ENCODE assay signal across 8 mouse cellular contexts in genomic region chr6:83136881-83137575, GRCm38 (mm10). TPM values are rescaled to one million over a fixed set of nuclear protein-coding genes. Genes with fewer than 3 reads are reported as not detected.
A peak's percentile ranks its signal among the peaks of the same experiment; 100 is the strongest.
DNase-seq lines count a peak whose midpoint lies in the region; ATAC-seq and TF ChIP-seq lines count a peak whose summit lies in the region.

No protein-coding gene starts in this region.

- peak overlapping the region; percentile 98 for H3K27ac ChIP-seq in embryonic fibroblast, embryonic 13.5 days (ENCODE audit: insufficient read depth, low read length)
- peak overlapping the region; percentile 100 for H3K27ac ChIP-seq in limb, embryonic 11.5 days (replicated peaks; ENCODE audit: low read depth, low read length)
- peak overlapping the region; percentile 97 for H3K27ac ChIP-seq in midbrain, embryonic 12.5 days (replicated peaks)

- H3K27me3 ChIP-seq in limb, embryonic 11.5 days (ENCODE audit: control insufficient read depth, insufficient read depth, low read length) = no peaks in the 10 kb centered on the region
- H3K27me3 ChIP-seq in midbrain, embryonic 12.5 days = peaks cover 40% of the 10 kb centered on the region

- no peaks in the 10 kb centered on the region for H3K9me3 ChIP-seq in limb, embryonic 11.5 days (ENCODE audit: control insufficient read depth, low read length)
- H3K9me3 ChIP-seq in midbrain, embryonic 12.5 days = no peaks in the 10 kb centered on the region

- no peaks in the 10 kb centered on the region for H3K36me3 ChIP-seq in limb, embryonic 11.5 days (ENCODE audit: control insufficient read depth, insufficient read depth, low read length)
- H3K36me3 ChIP-seq in midbrain, embryonic 12.5 days = no peaks in the 10 kb centered on the region

- peak; percentile 71; the same call in 1 of the 2 replicates for TF ChIP-seq POLR2A in embryonic fibroblast, embryonic 13.5 days (IDR thresholded peaks at IDR 0.05; ENCODE audit: low read depth, low read length)

- intact Hi-C loops in heart, postnatal 25 days (cut with DNase I) = no loop called here

- DNase-seq in 3134 (ENCODE audit: extremely low read depth, insufficient read length, low spot score) = peak; percentile 85
- peak; percentile 74 for DNase-seq in MN1 (ENCODE audit: low spot score)
- DNase-seq in heart, postnatal 25 days (ENCODE audit: low spot score) = peak; percentile 75
- peak; percentile 88 for DNase-seq in limb, embryonic 11.5 days (ENCODE audit: low spot score)
- DNase-seq in thymus, postnatal 0 days (ENCODE audit: low spot score) = peak; percentile 81
- DNase-seq in frontal cortex, postnatal 36 days (ENCODE audit: low spot score in 2 of 2) = no peak

- peaks cover 6% of the 10 kb centered on the region; the same call in 1 of the 2 replicates for H3K4me1 ChIP-seq in embryonic fibroblast, embryonic 13.5 days (ENCODE audit: control insufficient read depth, insufficient read depth, low read length)
- peaks cover 32% of the 10 kb centered on the region for H3K4me1 ChIP-seq in limb, embryonic 11.5 days (ENCODE audit: control insufficient read depth, insufficient read depth, low read length)
- H3K4me1 ChIP-seq in midbrain, embryonic 12.5 days = peaks cover 46% of the 10 kb centered on the region

- ATAC-seq in limb, embryonic 11.5 days (ENCODE audit: insufficient number of reproducible peaks, low FRiP score, low TSS enrichment, low read depth) = peak; percentile 83
- ATAC-seq in midbrain, embryonic 12.5 days (ENCODE audit: low FRiP score, low read depth) = peak; percentile 81

- H3K4me3 ChIP-seq in embryonic fibroblast, embryonic 13.5 days (ENCODE audit: insufficient read depth, low read length) = peak overlapping the region; percentile 56
- peak overlapping the region; percentile 47 for H3K4me3 ChIP-seq in limb, embryonic 11.5 days (ENCODE audit: low read depth, low read length)
- H3K4me3 ChIP-seq in midbrain, embryonic 12.5 days = peak overlapping the region; percentile 55

- H3K9ac ChIP-seq in limb, embryonic 11.5 days (ENCODE audit: low read length) = peak overlapping the region; percentile 90
- peak overlapping the region; percentile 85 for H3K9ac ChIP-seq in midbrain, embryonic 12.5 days (replicated peaks)

- TF ChIP-seq CTCF in embryonic fibroblast, embryonic 13.5 days (IDR thresholded peaks at IDR 0.05; ENCODE audit: borderline replicate concordance, insufficient read depth, low read length) = no peak

- peak overlapping the region; percentile 69 for H3K4me2 ChIP-seq in limb, embryonic 11.5 days (ENCODE audit: low read depth, severe bottlenecking)
- H3K4me2 ChIP-seq in midbrain, embryonic 12.5 days (replicated peaks) = peak overlapping the region; percentile 78

- WGBS in limb, embryonic 11.5 days = under 1% methylated on average over 23 of the region's 26 CpGs
- under 1% methylated on average over 26 of the region's 26 CpGs for WGBS in midbrain, embryonic 12.5 days

RNA-seq across cellular contexts. Expression of gene Rtkn, which starts 1.8 kb away (rescaled TPM):
- polyA plus RNA-seq in embryonic fibroblast, embryonic 13.5 days (2011; ENCODE audit: insufficient read length, low read depth, missing spikeins) = 13.4 and 15.4 TPM in 2 replicates
- total RNA-seq in heart, postnatal 25 days (2021) = 1 to 10 TPM; 2.8 to 5.4 TPM
- 29.2 and 30.5 TPM in 2 replicates for polyA plus RNA-seq in limb, embryonic 11.5 days (2014; fragmentation: Nextera tagmentation; extraction: Ambion mirVana)
- 31.9 and 39.5 TPM in 2 replicates for polyA plus RNA-seq in midbrain, embryonic 12.5 days (2016; fragmentation: Nextera tagmentation; extraction: Ambion mirVana)
- 29.1 and 30.9 TPM in 2 replicates for polyA plus RNA-seq in thymus, postnatal 0 days (2015; fragmentation: Nextera tagmentation; extraction: Ambion mirVana)

RNA-seq across cellular contexts. Expression of gene Ino80b, which starts 11.8 kb away (rescaled TPM):
- 6.6 and 7.4 TPM in 2 replicates for polyA plus RNA-seq in embryonic fibroblast, embryonic 13.5 days (2011; ENCODE audit: insufficient read length, low read depth, missing spikeins)
- 10 to 100 TPM in 1 of 2 experiments, 1 to 10 TPM in 1; 7.0 to 12.7 TPM for total RNA-seq in heart, postnatal 25 days (2021)
- 20.8 and 21.7 TPM in 2 replicates for polyA plus RNA-seq in limb, embryonic 11.5 days (2014; fragmentation: Nextera tagmentation; extraction: Ambion mirVana)
- polyA plus RNA-seq in midbrain, embryonic 12.5 days (2016; fragmentation: Nextera tagmentation; extraction: Ambion mirVana) = 18.4 and 19.4 TPM in 2 replicates
- polyA plus RNA-seq in thymus, postnatal 0 days (2015; fragmentation: Nextera tagmentation; extraction: Ambion mirVana) = 17.7 and 17.9 TPM in 2 replicates

RNA-seq across cellular contexts. Expression of gene Wbp1, which starts 15.7 kb away (rescaled TPM):
- 37.3 and 44.5 TPM in 2 replicates for polyA plus RNA-seq in embryonic fibroblast, embryonic 13.5 days (2011; ENCODE audit: insufficient read length, low read depth, missing spikeins)
- 10 to 100 TPM; 72.5 to 74.0 TPM for total RNA-seq in heart, postnatal 25 days (2021)
- 153 and 182 TPM in 2 replicates for polyA plus RNA-seq in limb, embryonic 11.5 days (2014; fragmentation: Nextera tagmentation; extraction: Ambion mirVana)
- polyA plus RNA-seq in midbrain, embryonic 12.5 days (2016; fragmentation: Nextera tagmentation; extraction: Ambion mirVana) = 210 and 223 TPM in 2 replicates
- polyA plus RNA-seq in thymus, postnatal 0 days (2015; fragmentation: Nextera tagmentation; extraction: Ambion mirVana) = 69.7 and 71.1 TPM in 2 replicates

RNA-seq across cellular contexts. Expression of gene Wdr54, which starts 19.2 kb away (rescaled TPM):
- 5.4 TPM in 2 replicates for polyA plus RNA-seq in embryonic fibroblast, embryonic 13.5 days (2011; ENCODE audit: insufficient read length, low read depth, missing spikeins)
- total RNA-seq in heart, postnatal 25 days (2021) = 1 to 10 TPM; 1.0 to 2.3 TPM
- 11.5 and 13.7 TPM in 2 replicates for polyA plus RNA-seq in limb, embryonic 11.5 days (2014; fragmentation: Nextera tagmentation; extraction: Ambion mirVana)
- 11.2 and 13.3 TPM in 2 replicates for polyA plus RNA-seq in midbrain, embryonic 12.5 days (2016; fragmentation: Nextera tagmentation; extraction: Ambion mirVana)
- 0.67 and 0.95 TPM in 2 replicates for polyA plus RNA-seq in thymus, postnatal 0 days (2015; fragmentation: Nextera tagmentation; extraction: Ambion mirVana)

RNA-seq across cellular contexts. Expression of gene 1700003E16Rik, which starts 19.2 kb away (rescaled TPM):
- 0.51 and 0.70 TPM in 2 replicates for polyA plus RNA-seq in embryonic fibroblast, embryonic 13.5 days (2011; ENCODE audit: insufficient read length, low read depth, missing spikeins)
- under 1 TPM in 1 of 2 experiments, not detected in 1; 0.17 TPM for total RNA-seq in heart, postnatal 25 days (2021)
- polyA plus RNA-seq in limb, embryonic 11.5 days (2014; fragmentation: Nextera tagmentation; extraction: Ambion mirVana) = 0.58 and 1.1 TPM in 2 replicates
- polyA plus RNA-seq in midbrain, embryonic 12.5 days (2016; fragmentation: Nextera tagmentation; extraction: Ambion mirVana) = 2.6 and 2.7 TPM in 2 replicates
- polyA plus RNA-seq in thymus, postnatal 0 days (2015; fragmentation: Nextera tagmentation; extraction: Ambion mirVana) = 0.21 and 0.44 TPM in 2 replicates

Comparison
In these comparisons a context has a peak if more than half of its experiments do, and no peak if none do; other contexts are left out.
1. DNase-seq: peak in 3134 (single experiment), MN1 (single experiment), heart, postnatal 25 days (single experiment), limb, embryonic 11.5 days (single experiment) and thymus, postnatal 0 days (single experiment); none in frontal cortex, postnatal 36 days (0 of 2).
2. Peak in every context shown above with its lines, with median percentiles within 50 percentile points of each other: H3K27ac ChIP-seq and H3K4me3 ChIP-seq.